Mouse (Mus musculus) stomach, postnatal 0 days (tissue): ENCODE results near the gene Prss30. TPM values are rescaled to one million over a fixed set of nuclear protein-coding genes. Genes with fewer than 3 reads are reported as not detected.

Source experiments
- ATAC-seq: fragments of 200-750 bp; cut with Nextera tagmentation; 2 replicates; pipeline ENCODE4 v1.8.0; 2017; ENCODE audit not compliant: low FRiP score, low TSS enrichment
- DNase-seq: peaks from one replicate; pipeline ENCODE4 v3.0.0-alpha.2; 2016; ENCODE audit warnings: low spot score
- H3K27ac ChIP-seq: fragments of 300-500 bp; sonication (generic); replicated peaks from 2 replicates; pipeline ENCODE4 v1.5.1; 2014; ENCODE audit warnings: mild to moderate bottlenecking, control low read depth
- H3K27me3 ChIP-seq: fragments of 300-500 bp; sonication (generic); 2 replicates; pipeline ENCODE4 v1.6.1; 2014; ENCODE audit warnings: low read length; ENCODE audit not compliant: control insufficient read depth, insufficient read depth
- H3K36me3 ChIP-seq: fragments of 300-500 bp; sonication (generic); 2 replicates; pipeline ENCODE4 v1.6.1; 2014; ENCODE audit warnings: low read length, mixed read lengths; ENCODE audit not compliant: control insufficient read depth, insufficient read depth
- H3K4me1 ChIP-seq: fragments of 300-500 bp; sonication (generic); replicated peaks from 2 replicates; pipeline ENCODE4 v1.6.1; 2014; ENCODE audit warnings: antibody characterized with exemption; ENCODE audit not compliant: control insufficient read depth, insufficient read depth
- H3K4me2 ChIP-seq: fragments of 300-500 bp; sonication (generic); replicated peaks from 2 replicates; pipeline ENCODE4 v1.6.1; 2014; ENCODE audit warnings: low read depth, mild to moderate bottlenecking, control low read depth, moderate library complexity
- H3K4me3 ChIP-seq: fragments of 300-500 bp; sonication (generic); 2 replicates; pipeline ENCODE4 v1.5.1; 2014; ENCODE audit warnings: low read depth, low read length, control low read depth
- H3K9ac ChIP-seq: fragments of 300-500 bp; sonication (generic); 2 replicates; pipeline ENCODE4 v1.6.1; 2014; ENCODE audit warnings: mild to moderate bottlenecking, low read length, control low read depth, mixed read lengths
- H3K9me3 ChIP-seq: fragments of 300-500 bp; sonication (generic); 2 replicates; pipeline ENCODE4 v1.6.1; 2016; ENCODE audit warnings: low read length; ENCODE audit not compliant: control insufficient read depth
- CTCF ChIP-seq: IDR thresholded peaks from 2 replicates; pipeline ENCODE4 v1.5.1; 2016; ENCODE audit warnings: antibody characterized with exemption, low read depth, mild to moderate bottlenecking, moderate library complexity
- EP300 ChIP-seq: optimal IDR thresholded peaks from 2 replicates; pipeline ENCODE3; 2016; ENCODE audit warnings: antibody characterized with exemption
- WGBS: fragments of 180-500 bp; shearing (Covaris S2); extraction: QIAGEN DNeasy Blood & Tissue Kit; methylation state at CpG from one replicate; pipeline ENCODE4 v1.1.7; 2014; 5-methylcytosine and 5-hydroxymethylcytosine counted together
- polyA plus RNA-seq: library from polyadenylated mRNA; unstranded; fragments of >200 nt; fragmentation: Nextera tagmentation; extraction: Ambion mirVana; gene quantifications from 2 replicates; pipeline ENCODE4 v1.2.1, GENCODE M21; 2015

Gene Prss30
- polyA plus RNA-seq = 0.08 and 0.11 TPM in 2 replicates

GRCm38 (mm10) chr17:23980297-23980909 is at the start of gene Prss30:
Gene Prss30 (minus strand): TSS chr17:23980566.
- DNase-seq = no peak
- TF ChIP-seq EP300 = no peak
- no peak for TF ChIP-seq CTCF
- Histone ChIP-seq H3K27me3 (no peaks in the 10 kb centered on the region), H3K4me1 (no peaks in the 10 kb centered on the region), H3K36me3 (no peaks in the 10 kb centered on the region), H3K4me3 (no peak within 1 kb of the TSS), H3K9me3 (no peaks in the 10 kb centered on the region), H3K27ac (peak within 1 kb of the TSS; percentile 24; the same call in 1 of the 2 replicates), H3K9ac (no peak within 1 kb of the TSS), H3K4me2 (no peak within 1 kb of the TSS)
- WGBS = 52% methylated on average over 10 of the region's 10 CpGs
- peak; percentile 57 for ATAC-seq

- 75% methylated on average over 7 of the region's 7 CpGs for WGBS
- no peaks in the 10 kb centered on the region for H3K36me3 ChIP-seq
- TF ChIP-seq EP300 (no peak), CTCF (no peak)
- no peaks in the 10 kb centered on the region for H3K27me3 ChIP-seq
- H3K4me1 ChIP-seq = no peaks in the 10 kb centered on the region
- ATAC-seq (no peak), DNase-seq (no peak)
- H3K27ac ChIP-seq = no peak overlapping the region
- no peak overlapping the region for H3K9ac ChIP-seq
- H3K4me3 ChIP-seq = no peak overlapping the region
- no peak overlapping the region for H3K4me2 ChIP-seq
- H3K9me3 ChIP-seq = no peaks in the 10 kb centered on the region
Measured at GRCm38 (mm10) chr17:24029477-24029876, 49.1 kb upstream of the Prss30 start.

- H3K36me3 ChIP-seq = no peaks in the 10 kb centered on the region
- TF ChIP-seq CTCF = peak; percentile 29; the same call in 1 of the 2 replicates
- TF ChIP-seq EP300 = no peak
- peak; percentile 63 for DNase-seq
- no peak overlapping the region for H3K9ac ChIP-seq
- peaks cover 5% of the 10 kb centered on the region for H3K4me1 ChIP-seq
- no peaks in the 10 kb centered on the region for H3K27me3 ChIP-seq
- H3K9me3 ChIP-seq = no peaks in the 10 kb centered on the region
- H3K27ac ChIP-seq = peak overlapping the region; percentile 63
- no peak overlapping the region for H3K4me3 ChIP-seq
- WGBS = 34% methylated on average over 5 of the region's 5 CpGs
- ATAC-seq = peak; percentile 82
- no peak overlapping the region for H3K4me2 ChIP-seq
Measured at GRCm38 (mm10) chr17:24021375-24022199, 41.2 kb upstream of the Prss30 start.

- Histone ChIP-seq H3K36me3 (no peaks in the 10 kb centered on the region), H3K9me3 (no peaks in the 10 kb centered on the region), H3K27ac (peak overlapping the region; percentile 79), H3K27me3 (no peaks in the 10 kb centered on the region), H3K4me3 (no peak overlapping the region), H3K4me2 (no peak overlapping the region), H3K4me1 (peaks cover 5% of the 10 kb centered on the region), H3K9ac (no peak overlapping the region)
- DNase-seq (no peak), ATAC-seq (peak; percentile 83)
- 31% methylated on average over 6 of the region's 6 CpGs for WGBS
- no peak for TF ChIP-seq CTCF
- TF ChIP-seq EP300 = no peak
Measured at GRCm38 (mm10) chr17:24020696-24021095, 40.3 kb upstream of the Prss30 start.

GRCm38 (mm10) chr17:24015727-24016126 is 35.4 kb upstream of the Prss30 start:
- no peaks in the 10 kb centered on the region for H3K36me3 ChIP-seq
- 41% methylated on average over 14 of the region's 14 CpGs for WGBS
- no peak overlapping the region for H3K4me3 ChIP-seq
- no peak overlapping the region for H3K9ac ChIP-seq
- peak; percentile 65 for TF ChIP-seq CTCF
- no peak for TF ChIP-seq EP300
- no peaks in the 10 kb centered on the region for H3K4me1 ChIP-seq
- no peak overlapping the region for H3K4me2 ChIP-seq
- no peaks in the 10 kb centered on the region for H3K27me3 ChIP-seq
- DNase-seq (no peak), ATAC-seq (0 out of 2 replicates have a peak, but pooled peaks have one; percentile 10)
- no peaks in the 10 kb centered on the region for H3K9me3 ChIP-seq
- H3K27ac ChIP-seq = no peak overlapping the region
